Comparison of ENCODE assay signal across 11 mouse cellular contexts in the genomic region with DNA sequence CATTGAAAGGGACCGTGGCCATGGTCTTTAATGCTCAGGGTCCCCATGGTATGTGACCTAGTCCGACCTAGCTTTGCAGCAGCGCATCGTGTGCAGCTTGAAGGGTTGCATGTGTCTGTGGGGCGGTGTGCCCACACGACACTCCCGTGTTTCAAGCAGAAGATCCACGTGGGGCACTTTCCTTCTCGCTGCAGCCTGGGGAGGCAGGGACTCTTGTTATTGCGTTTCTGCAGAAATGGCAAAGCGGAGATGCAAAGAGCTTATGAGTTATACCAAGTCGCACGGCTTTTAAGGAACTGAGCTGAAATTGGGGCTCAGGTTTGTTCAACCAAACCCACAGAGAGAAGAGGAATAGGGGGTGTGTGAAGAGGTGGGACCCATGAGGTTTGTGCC.
"Had no signal": no experiment of that assay in that cellular context is flagged by ENCODE, and none has a peak within 500 bp of the region (broad histone marks: within the 10 kb centered on the region; RNA-seq: fewer than 3 reads in every experiment).

No protein-coding gene starts in this region.

- H3K36me3 ChIP-seq: limb, embryonic 15.5 days; liver, embryonic 12.5 days; lung, embryonic 15.5 days; midbrain, embryonic 13.5 days; neural tube, embryonic 12.5 days; stomach, embryonic 15.5 days had no signal

- H3K9ac ChIP-seq: limb, embryonic 15.5 days; liver, embryonic 12.5 days; lung, embryonic 15.5 days; midbrain, embryonic 13.5 days; neural tube, embryonic 12.5 days; stomach, embryonic 15.5 days had no signal

- H3K9me3 ChIP-seq: limb, embryonic 15.5 days; liver, embryonic 12.5 days; lung, embryonic 15.5 days; midbrain, embryonic 13.5 days; neural tube, embryonic 12.5 days; stomach, embryonic 15.5 days had no signal

- H3K4me3 ChIP-seq: limb, embryonic 15.5 days; liver, embryonic 12.5 days; lung, embryonic 15.5 days; midbrain, embryonic 13.5 days; neural tube, embryonic 12.5 days; stomach, embryonic 15.5 days had no signal

- ATAC-seq: inflammation-experienced regulatory T-cells, adult 6 months; intestine, postnatal 0 days; liver, embryonic 12.5 days had no signal

- DNase-seq: kidney, adult 8-10 months; thymus, adult 2 months; thymus, postnatal 25 days had no signal

- H3K4me2 ChIP-seq: limb, embryonic 15.5 days; liver, embryonic 12.5 days; lung, embryonic 15.5 days; midbrain, embryonic 13.5 days; neural tube, embryonic 12.5 days; stomach, embryonic 15.5 days had no signal

- H3K4me1 ChIP-seq: liver, embryonic 12.5 days; neural tube, embryonic 12.5 days; stomach, embryonic 15.5 days had no signal

- H3K27ac ChIP-seq: limb, embryonic 15.5 days; liver, embryonic 12.5 days; lung, embryonic 15.5 days; midbrain, embryonic 13.5 days; neural tube, embryonic 12.5 days; stomach, embryonic 15.5 days had no signal
